Mouse (Mus musculus) liver, embryonic 15.5 days (tissue): Measurements from ENCODE around the gene Cyb5d2. TPM values are rescaled to one million over a fixed set of nuclear protein-coding genes. Genes with fewer than 3 reads are reported as not detected.

ENCODE experiments used
- ATAC-seq: fragments of 200-750 bp; cut with Nextera tagmentation; 2 replicates; pipeline ENCODE4 v1.8.0; 2017; ENCODE audit warnings: moderate number of reproducible peaks, mild to moderate bottlenecking, moderate library complexity; ENCODE audit not compliant: insufficient read depth
- H3K27ac ChIP-seq: fragments of 300-500 bp; sonication (generic); replicated peaks from 2 replicates; pipeline ENCODE4 v1.5.1; 2015; ENCODE audit warnings: mild to moderate bottlenecking, inconsistent platforms
- H3K27me3 ChIP-seq: fragments of 300-500 bp; sonication (generic); 2 replicates; pipeline ENCODE4 v1.6.1; 2015; ENCODE audit warnings: mild to moderate bottlenecking, inconsistent platforms
- H3K36me3 ChIP-seq: fragments of 300-500 bp; sonication (generic); replicated peaks from 2 replicates; pipeline ENCODE4 v1.6.1; 2015; ENCODE audit warnings: moderate library complexity, mild to moderate bottlenecking, inconsistent platforms
- H3K4me1 ChIP-seq: fragments of 300-500 bp; sonication (generic); replicated peaks from 2 replicates; pipeline ENCODE4 v1.6.1; 2015; ENCODE audit warnings: inconsistent platforms
- H3K4me2 ChIP-seq: fragments of 300-500 bp; sonication (generic); 2 replicates; pipeline ENCODE4 v1.6.1; 2015; ENCODE audit warnings: moderate library complexity, mild to moderate bottlenecking, inconsistent platforms
- H3K4me3 ChIP-seq: fragments of 300-500 bp; sonication (generic); replicated peaks from 2 replicates; pipeline ENCODE4 v1.5.1; 2015; ENCODE audit warnings: mild to moderate bottlenecking, inconsistent platforms
- H3K9ac ChIP-seq: fragments of 300-500 bp; sonication (generic); 2 replicates; pipeline ENCODE4 v1.6.1; 2015; ENCODE audit warnings: moderate library complexity, mild to moderate bottlenecking, inconsistent platforms
- H3K9me3 ChIP-seq: fragments of 300-500 bp; sonication (generic); replicated peaks from 2 replicates; pipeline ENCODE4 v1.6.1; 2016; ENCODE audit warnings: inconsistent platforms
- WGBS: fragments of 180-500 bp; shearing (Covaris S2); methylation state at CpG from one replicate; pipeline ENCODE4 v1.1.7; 2015; ENCODE audit warnings: mixed read lengths; ENCODE audit not compliant: insufficient replicate concordance; 5-methylcytosine and 5-hydroxymethylcytosine counted together
- polyA plus RNA-seq: library from polyadenylated mRNA; unstranded; fragments of >200 nt; fragmentation: Nextera tagmentation; extraction: Ambion mirVana; gene quantifications from 2 replicates; pipeline ENCODE4 v1.2.1, GENCODE M21; 2015

Gene Cyb5d2
- 3.9 and 4.5 TPM in 2 replicates for polyA plus RNA-seq

DNA sequence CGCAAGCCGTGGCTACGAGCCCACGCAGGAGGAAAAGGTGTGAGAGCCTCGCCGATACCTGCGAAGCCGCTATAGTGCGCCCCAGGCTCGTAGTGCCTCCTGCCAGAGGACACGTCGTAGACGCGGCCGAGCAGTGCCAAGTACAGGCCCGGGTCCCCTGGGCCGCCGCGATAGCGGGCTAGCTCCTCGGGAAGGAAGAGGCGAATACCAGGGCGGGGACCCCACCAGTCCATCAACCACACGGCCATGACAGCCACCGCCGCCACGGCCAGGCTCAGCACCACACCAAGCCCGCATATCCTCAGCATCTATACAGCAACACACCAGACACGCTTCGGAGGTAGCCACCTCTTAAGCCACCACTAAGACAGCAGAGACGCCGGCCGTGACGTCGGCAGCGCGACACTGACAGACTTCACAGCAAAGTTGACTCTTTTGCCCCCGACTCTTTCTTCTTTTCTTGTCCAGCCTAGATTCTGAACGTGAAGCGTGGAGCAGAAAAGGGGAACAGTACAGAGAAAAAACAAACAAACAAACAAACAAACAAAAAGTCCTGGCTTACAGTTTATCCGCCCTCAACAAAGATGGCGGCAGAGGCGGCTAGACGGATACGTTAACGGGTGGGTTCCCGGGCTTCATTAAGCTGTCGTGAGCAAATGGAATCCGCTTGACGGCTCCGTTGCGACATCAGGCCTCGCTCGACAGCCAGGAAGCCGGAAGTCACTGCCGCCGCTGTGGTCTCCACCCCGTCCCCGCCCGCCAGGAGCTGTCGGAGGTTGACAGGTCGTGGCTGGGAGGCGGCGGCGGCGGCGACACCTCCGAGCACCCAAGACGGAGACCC lies at the start of gene Cyb5d2, which contains the start of gene Zzef1:
TSS of gene Cyb5d2 (minus strand) at position 688 of the 841 bp plus-strand sequence.
TSS of gene Zzef1 (plus strand) at position 772 of the 841 bp plus-strand sequence.
- Histone ChIP-seq H3K9me3 (no peaks in the 10 kb centered on the region), H3K36me3 (no peaks in the 10 kb centered on the region), H3K27ac (peak within 1 kb of the TSS; percentile 89), H3K4me2 (peak within 1 kb of the TSS; percentile 87), H3K4me1 (peaks cover 35% of the 10 kb centered on the region), H3K4me3 (peak within 1 kb of the TSS; percentile 95), H3K27me3 (no peaks in the 10 kb centered on the region), H3K9ac (peak within 1 kb of the TSS; percentile 96)
- WGBS, result under 1% methylated on average over 68 of the region's 69 CpGs
- peak; percentile 93 for ATAC-seq

DNA sequence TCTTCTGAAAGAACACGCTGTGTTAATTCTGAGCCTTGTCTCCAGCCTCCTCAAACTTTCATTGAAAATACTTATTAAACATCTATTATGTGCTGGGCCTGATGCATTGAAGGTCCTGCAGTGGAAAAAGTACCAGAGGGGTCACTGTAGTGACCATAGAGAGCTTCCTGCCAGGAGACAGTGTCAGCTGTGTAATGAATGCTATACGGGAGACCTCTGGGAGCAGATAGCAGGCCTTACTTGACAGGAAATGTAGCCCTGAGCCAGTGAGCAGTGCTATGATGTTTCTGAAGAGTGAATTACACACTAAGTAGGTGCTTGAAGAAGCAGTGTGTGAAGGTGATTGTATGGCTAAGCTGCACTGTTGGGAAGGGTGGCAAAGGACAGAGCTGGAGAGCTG lies 49.6 kb upstream of the Cyb5d2 start:
- 72% methylated on average over 2 of the region's 2 CpGs for WGBS
- Histone ChIP-seq H3K9ac (no peak overlapping the region), H3K4me2 (no peak overlapping the region), H3K4me3 (no peak overlapping the region), H3K9me3 (no peaks in the 10 kb centered on the region), H3K36me3 (peaks cover 54% of the 10 kb centered on the region), H3K4me1 (no peaks in the 10 kb centered on the region), H3K27me3 (no peaks in the 10 kb centered on the region), H3K27ac (no peak overlapping the region)
- ATAC-seq, result no peak

DNA sequence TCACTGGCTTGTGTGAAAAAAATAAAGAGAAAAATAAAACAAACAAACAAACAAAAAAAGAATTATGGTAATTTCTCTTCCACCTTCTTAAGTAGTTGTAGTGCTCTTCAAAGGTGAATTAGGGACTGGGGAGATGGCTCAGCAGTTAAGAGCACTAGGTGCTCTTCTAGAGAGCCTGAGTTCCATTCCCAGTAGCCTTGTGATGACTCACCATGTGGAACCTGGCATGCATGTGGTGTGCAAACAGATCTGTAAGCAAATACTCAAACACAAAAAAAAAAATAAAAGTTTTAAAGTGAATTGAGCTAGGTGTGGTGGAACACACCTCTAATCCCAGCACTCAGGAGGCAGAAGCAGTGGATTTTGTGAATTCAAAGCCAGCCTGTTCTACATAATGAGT lies 47.6 kb upstream of the Cyb5d2 start:
- Histone ChIP-seq H3K27ac (no peak overlapping the region), H3K4me1 (no peaks in the 10 kb centered on the region), H3K4me2 (no peak overlapping the region), H3K4me3 (no peak overlapping the region), H3K36me3 (peaks cover 50% of the 10 kb centered on the region), H3K9me3 (no peaks in the 10 kb centered on the region), H3K27me3 (no peaks in the 10 kb centered on the region), H3K9ac (no peak overlapping the region)
- ATAC-seq, result no peak

DNA sequence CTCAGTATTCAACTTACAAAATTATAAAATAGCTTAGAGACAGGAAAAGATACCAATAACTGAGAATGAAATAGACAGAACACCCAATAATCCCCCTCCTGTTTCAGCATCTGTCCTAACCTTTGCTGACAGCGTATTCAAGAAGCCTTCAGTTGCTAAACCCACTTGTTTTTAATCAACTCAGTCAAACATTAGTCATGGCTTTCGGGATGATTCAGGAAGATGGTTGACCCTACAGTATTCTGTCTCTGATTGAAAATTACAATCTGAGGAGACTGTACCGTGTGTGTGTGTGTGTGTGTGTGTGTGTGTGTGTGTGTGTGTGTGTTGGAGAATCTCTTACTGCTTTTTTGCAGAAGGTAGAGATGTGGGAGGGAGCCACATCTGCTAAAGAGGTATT lies 46.8 kb upstream of the Cyb5d2 start:
- no peaks in the 10 kb centered on the region for H3K27me3 ChIP-seq

GRCm38 (mm10) chr11:72829869-72830268 lies 33.9 kb upstream of the Cyb5d2 start:
- no peak for ATAC-seq
- WGBS, result 70% methylated on average over 3 of the region's 3 CpGs
- Histone ChIP-seq H3K4me3 (no peak overlapping the region), H3K4me1 (no peaks in the 10 kb centered on the region), H3K27ac (no peak overlapping the region), H3K4me2 (no peak overlapping the region), H3K9ac (no peak overlapping the region), H3K9me3 (no peaks in the 10 kb centered on the region), H3K36me3 (peaks cover 75% of the 10 kb centered on the region), H3K27me3 (no peaks in the 10 kb centered on the region)

More for the DNA sequence above, 46.8 kb upstream of the Cyb5d2 start:
- 81% methylated on average over 3 of the region's 3 CpGs for WGBS
- no peak overlapping the region for H3K9ac ChIP-seq
- no peak overlapping the region for H3K4me2 ChIP-seq
- H3K27ac ChIP-seq, result no peak overlapping the region
- H3K36me3 ChIP-seq, result peaks cover 42% of the 10 kb centered on the region
- no peak for ATAC-seq
- H3K9me3 ChIP-seq, result no peaks in the 10 kb centered on the region
- H3K4me3 ChIP-seq, result no peak overlapping the region
- H3K4me1 ChIP-seq, result no peaks in the 10 kb centered on the region

GRCm38 (mm10) chr11:72821041-72821440 lies 25.1 kb upstream of the Cyb5d2 start:
- Histone ChIP-seq H3K27ac (no peak overlapping the region), H3K36me3 (peaks cover 50% of the 10 kb centered on the region), H3K9me3 (no peaks in the 10 kb centered on the region), H3K4me2 (no peak overlapping the region), H3K4me3 (no peak overlapping the region), H3K27me3 (no peaks in the 10 kb centered on the region), H3K9ac (no peak overlapping the region), H3K4me1 (no peaks in the 10 kb centered on the region)
- 73% methylated on average over 7 of the region's 7 CpGs for WGBS
- ATAC-seq, result no peak

GRCm38 (mm10) chr11:72818067-72818466 lies 22.1 kb upstream of the Cyb5d2 start:
- Histone ChIP-seq H3K9ac (no peak overlapping the region), H3K4me3 (no peak overlapping the region), H3K4me1 (no peaks in the 10 kb centered on the region), H3K36me3 (peaks cover 28% of the 10 kb centered on the region), H3K27ac (no peak overlapping the region), H3K27me3 (no peaks in the 10 kb centered on the region), H3K9me3 (no peaks in the 10 kb centered on the region), H3K4me2 (no peak overlapping the region)
- 79% methylated on average over 7 of the region's 7 CpGs for WGBS
- no peak for ATAC-seq

DNA sequence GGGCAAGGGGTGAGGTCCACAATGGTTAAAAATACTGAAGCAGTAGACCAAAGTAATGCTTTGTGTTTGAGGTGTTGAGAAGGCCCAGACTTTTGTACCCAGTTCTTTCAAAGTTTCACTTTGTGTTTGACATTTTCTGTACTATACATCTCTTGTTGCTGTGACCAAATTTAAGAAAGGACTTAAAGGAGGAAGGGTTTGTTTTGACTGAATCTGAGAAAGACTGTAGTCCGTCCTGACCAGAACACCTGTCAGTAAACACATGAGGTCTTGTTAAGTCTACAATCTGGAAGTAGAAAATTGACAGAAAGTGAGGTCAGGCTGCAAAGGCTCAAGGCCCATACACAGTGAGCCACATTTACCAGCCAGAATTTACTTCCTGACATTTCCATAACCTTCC lies 20.9 kb upstream of the Cyb5d2 start:
- H3K27ac ChIP-seq, result no peak overlapping the region
- no peak overlapping the region for H3K4me3 ChIP-seq
- peaks cover 18% of the 10 kb centered on the region for H3K36me3 ChIP-seq
- H3K9ac ChIP-seq, result no peak overlapping the region
- ATAC-seq, result no peak
- no peaks in the 10 kb centered on the region for H3K4me1 ChIP-seq
- H3K4me2 ChIP-seq, result no peak overlapping the region
- no peaks in the 10 kb centered on the region for H3K27me3 ChIP-seq
- WGBS, result 67% methylated on average over 1 of the region's 1 CpGs
- H3K9me3 ChIP-seq, result no peaks in the 10 kb centered on the region

GRCm38 (mm10) chr11:72814188-72814587 lies 18.2 kb upstream of the Cyb5d2 start:
- H3K9me3 ChIP-seq, result no peaks in the 10 kb centered on the region
- H3K4me1 ChIP-seq, result no peaks in the 10 kb centered on the region
- peaks cover 5% of the 10 kb centered on the region; the same call in 1 of the 2 replicates for H3K36me3 ChIP-seq
- no peak overlapping the region for H3K9ac ChIP-seq
- H3K4me2 ChIP-seq, result no peak overlapping the region
- no peak overlapping the region for H3K4me3 ChIP-seq
- H3K27ac ChIP-seq, result no peak overlapping the region
- ATAC-seq, result no peak
- 76% methylated on average over 2 of the region's 2 CpGs for WGBS
- H3K27me3 ChIP-seq, result no peaks in the 10 kb centered on the region

DNA sequence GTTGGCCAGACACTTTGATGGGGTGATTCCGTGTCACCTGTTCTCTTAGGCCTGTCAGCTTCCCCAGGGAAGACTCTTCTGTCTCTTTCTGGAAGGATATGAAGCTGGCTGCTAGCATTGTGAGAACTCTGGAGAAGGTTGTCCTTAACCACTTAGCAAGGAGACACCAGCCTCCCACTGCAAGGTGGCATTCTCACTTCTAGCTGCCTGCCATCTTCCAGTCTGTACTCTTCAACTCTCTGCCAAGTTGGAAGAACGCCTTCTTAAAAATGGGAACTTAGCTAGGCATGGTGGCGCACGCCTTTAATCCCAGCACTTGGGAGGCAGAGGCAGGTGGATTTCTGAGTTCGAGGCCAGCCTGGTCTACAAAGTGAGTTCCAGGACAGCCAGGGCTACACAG lies 17.7 kb upstream of the Cyb5d2 start:
- Histone ChIP-seq H3K4me3 (no peak overlapping the region), H3K36me3 (0 out of 2 replicates have a peak, but pooled peaks cover under 1% of the 10 kb centered on the region), H3K9me3 (no peaks in the 10 kb centered on the region), H3K27ac (no peak overlapping the region), H3K9ac (no peak overlapping the region), H3K27me3 (no peaks in the 10 kb centered on the region), H3K4me1 (no peaks in the 10 kb centered on the region), H3K4me2 (no peak overlapping the region)
- WGBS, result 80% methylated on average over 5 of the region's 5 CpGs
- ATAC-seq, result no peak

DNA sequence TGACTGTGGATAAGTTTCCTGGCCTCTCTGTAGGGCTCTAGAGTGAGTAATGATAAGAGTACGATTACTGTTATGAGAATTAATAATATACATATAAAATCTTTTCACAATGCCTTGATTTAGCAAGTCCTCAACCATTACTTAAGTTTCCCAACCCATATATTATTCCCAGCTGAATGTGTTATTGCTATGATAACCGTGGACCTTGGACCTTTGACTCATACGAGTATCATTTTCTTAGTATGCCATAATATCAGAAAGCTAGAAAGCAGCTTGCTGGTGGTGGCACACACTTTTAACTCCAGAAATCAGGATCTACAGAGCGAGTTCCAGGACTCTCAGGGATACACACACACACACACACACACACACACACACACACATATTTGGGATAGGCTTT lies 12.1 kb upstream of the Cyb5d2 start:
- Histone ChIP-seq H3K9ac (no peak overlapping the region), H3K36me3 (no peaks in the 10 kb centered on the region), H3K27me3 (no peaks in the 10 kb centered on the region), H3K4me2 (no peak overlapping the region), H3K9me3 (no peaks in the 10 kb centered on the region), H3K4me3 (no peak overlapping the region), H3K4me1 (0 out of 2 replicates have a peak, but pooled peaks cover 4% of the 10 kb centered on the region), H3K27ac (no peak overlapping the region)
- WGBS, result 69% methylated on average over 4 of the region's 4 CpGs
- ATAC-seq, result no peak
